Mouse (Mus musculus) ZHBTc4 (cell line): ENCODE measurements at regions not wholly inside any gene's neighbourhood (a gene's known extent, or its start where the extent isn't known, plus 50 kb on each side); places are given as distances from the start of the nearest gene placed in this dataset.

Source experiments
- DNase-seq: peaks from one replicate; pipeline ENCODE4 v3.0.0-alpha.2; 2011; ENCODE audit warnings: low read depth, low spot score

DNA sequence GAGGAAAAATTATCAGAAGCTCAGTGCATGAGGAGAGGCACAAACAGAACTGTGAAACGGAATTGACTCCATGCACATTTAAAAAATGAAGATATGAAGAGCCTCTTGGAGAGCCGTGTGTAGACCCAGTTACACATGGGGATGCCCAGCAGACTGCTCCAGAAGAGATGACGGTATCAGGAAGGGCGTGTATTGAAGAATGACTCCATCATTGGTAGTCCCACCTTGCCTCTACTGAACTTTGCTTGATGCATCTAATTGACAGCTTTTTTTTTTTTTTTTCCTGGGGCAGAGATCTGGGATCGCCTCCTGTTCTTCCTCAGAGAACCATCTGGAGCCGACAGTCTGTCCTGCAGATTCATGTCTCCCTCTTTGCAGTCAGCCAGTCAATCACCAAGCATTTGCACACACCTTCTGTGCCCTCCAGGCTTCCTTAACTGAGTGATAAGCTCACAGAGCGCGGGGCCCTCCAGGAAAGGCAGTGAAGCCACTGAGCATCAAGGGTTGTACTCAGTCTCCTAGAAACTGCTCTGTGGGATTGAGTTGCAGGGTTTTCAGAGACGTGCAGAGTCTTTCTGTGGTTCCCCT, 57.6 kb upstream of the D1Pas1 start:
- DNase-seq: no peak

DNA sequence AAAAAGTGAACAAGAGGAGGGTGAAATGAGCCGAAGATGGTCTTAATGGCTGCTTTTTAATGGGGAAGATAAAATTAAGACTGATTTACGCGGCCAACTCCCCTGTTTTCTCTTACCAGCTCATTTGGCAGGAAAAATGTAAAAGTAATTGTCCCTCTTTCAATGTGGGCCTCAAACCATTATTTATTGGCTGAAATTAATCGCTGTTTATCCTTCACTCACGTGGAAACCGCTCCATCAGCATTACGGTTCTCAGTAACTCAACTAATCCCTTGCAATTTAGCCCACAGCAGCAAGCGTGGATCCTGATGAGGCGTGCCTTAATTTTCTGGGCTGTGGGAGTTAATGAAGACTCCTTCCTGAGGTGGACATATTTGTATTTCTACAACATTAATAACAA, 58.1 kb upstream of the D1Pas1 start:
- DNase-seq: no peak

DNA sequence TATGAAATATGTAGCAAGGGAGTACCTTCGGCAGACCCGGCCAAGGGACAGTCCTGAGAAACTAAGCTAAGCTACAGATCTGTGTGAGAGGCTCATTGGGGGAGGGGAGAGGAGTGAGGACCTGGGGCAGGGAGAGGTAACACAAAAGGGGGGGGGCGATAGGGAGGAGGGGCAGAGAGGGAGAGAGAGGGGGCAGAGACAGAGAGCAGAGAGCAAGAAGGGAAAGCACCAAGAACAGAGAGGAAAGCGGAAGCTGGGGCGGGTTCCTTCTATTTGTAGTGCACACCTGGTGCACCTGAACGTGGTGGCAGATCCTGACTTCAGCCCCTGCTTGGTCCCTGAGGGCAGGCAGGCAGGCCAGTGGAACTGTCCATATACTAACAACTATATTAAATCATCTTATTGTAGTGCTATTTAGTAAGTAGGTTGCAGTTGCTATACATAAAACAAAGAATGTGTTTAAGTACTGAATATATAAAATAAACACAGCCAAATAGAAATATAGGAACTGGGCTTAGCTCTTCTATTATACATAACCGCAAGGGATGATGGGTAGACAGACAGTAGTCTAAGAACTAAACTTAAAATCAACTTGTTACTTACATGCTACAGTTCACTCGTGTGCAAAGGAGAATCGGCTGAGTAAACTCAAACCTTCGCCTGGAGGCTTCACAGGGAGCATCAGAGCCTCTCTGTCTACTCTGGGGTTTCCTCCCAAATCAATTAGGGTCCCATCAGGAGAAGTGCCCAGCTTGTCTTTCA, 59.6 kb upstream of the D1Pas1 start:
- no peak for DNase-seq

DNA sequence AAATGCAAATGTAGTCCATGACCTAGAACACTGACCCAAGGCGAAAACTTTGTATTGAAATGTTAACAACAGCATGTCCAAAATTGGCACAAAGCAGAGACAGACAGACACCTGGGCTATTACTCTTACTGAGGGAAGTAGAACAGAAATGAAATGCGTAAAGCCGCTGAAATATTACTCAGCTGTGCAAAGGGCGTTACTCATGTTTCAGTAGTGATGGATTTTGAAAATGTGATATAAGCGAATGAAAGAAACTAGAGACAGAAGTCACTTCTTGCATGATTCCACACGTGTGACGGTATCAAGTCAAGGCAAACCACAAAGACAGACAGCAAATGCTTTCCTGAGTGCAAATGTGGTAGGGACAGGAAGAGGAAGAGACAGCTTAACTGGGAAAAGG, 61.3 kb upstream of the D1Pas1 start:
- DNase-seq: no peak

DNA sequence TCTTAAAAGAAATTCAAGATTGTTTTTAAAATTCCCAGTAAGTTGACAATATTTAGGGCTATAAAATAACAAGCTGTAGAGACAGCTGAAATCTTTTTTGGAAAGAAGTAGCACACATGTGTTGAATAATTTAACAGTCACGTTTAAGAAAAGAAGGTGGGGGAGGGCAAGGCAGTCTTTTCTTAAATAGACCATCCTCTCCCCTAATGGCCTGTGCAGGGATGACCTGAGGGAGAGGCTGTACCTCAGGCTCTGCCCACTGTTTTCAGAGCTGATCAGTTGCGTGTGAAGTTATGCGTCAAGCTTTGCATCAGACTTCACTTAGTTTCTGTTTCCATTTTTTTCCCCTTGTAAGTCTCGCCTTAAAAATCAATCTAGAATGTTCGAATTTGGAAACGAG, 65.7 kb upstream of the D1Pas1 start:
- DNase-seq: no peak

DNA sequence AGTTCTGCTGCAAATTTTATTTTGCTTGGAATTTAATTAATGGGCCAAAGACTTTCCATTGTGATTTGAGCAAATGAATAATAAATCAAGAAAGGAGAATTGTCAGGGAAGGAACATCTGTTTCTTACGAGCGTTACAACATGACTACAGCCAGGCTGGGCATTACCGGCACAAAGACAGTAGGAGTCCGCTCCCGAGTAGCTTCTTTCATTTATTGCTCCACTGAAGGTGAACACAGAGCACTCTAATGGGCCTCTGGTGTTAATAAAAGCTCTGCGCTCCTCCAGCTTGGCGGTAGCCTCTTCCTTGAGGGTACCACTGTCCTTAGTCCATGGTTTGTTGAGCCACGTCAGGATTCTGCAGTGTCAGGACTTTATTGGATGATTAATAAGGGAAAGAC, 69.0 kb upstream of the D1Pas1 start:
- DNase-seq: no peak

DNA sequence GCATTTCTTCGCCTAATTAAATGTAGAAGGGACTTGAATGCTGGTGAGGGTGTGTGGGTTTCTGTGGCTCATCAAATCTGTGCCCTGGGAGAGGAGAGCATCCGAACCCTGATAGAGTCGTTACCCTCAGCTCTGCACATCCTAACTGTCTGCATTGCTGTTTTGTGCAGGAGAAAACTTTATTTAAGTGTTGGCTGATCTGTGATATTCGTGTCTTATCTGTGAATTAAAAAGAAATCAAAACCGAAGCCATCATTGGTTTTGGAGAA, 77.7 kb upstream of the D1Pas1 start:
- DNase-seq: no peak

DNA sequence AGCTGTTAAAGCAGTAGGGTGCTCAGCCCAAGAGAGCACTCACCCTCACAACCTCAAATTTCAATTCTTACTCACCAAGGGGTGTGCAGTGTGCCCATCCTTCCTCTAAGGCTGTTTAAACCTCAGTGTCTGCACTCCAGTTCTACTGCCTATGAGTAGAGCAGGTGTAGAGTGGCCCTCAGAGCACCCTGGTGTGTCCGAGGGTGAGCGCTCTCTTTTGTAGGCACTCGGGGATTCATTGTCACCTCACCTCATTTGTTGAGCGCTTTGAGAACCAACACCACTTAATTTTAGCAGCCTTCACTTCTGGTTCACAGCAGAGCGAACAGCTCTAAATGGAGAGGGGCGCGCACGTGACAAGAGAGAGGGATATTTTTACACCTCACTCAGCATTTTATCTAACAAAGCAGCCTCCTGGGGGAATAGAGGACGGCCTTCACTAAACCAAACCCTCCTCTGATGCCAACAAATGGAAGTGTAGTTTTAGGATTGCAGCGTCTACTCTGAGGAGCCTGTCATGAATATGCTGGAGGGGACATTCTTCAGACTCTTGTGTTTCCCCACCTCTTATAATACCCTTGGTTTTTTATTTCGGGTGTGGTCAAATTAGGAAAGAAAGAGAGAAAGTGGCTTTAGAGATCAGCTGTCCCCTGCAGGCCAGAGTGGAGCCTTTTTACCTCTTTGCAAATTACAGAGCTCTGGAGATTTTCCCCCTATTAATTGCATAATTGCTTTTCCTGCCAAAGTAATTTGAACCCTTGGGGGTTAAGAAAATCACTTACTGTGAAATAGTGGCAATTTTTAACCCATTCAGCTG, 78.2 kb upstream of the D1Pas1 start:
- no peak for DNase-seq

DNA sequence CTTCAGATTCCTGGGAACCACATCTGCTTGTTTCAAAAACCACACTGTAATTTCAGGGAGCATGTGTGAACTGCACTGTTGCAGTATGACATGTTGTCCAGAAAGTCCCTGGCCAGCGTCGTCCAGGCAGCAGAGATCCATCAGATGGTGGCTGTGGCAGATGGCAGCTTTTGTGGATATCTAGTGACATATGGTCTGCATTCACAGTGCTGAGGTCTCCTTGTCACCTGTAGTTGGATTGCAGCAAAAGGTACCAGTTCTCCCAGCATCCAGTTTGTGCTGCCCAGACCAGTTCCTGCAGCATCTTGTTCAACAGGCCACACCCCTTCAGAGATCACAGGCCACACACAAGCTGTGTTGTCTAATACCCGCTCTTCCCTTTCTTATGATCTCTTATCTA, 80.1 kb upstream of the D1Pas1 start:
- DNase-seq: no peak

DNA sequence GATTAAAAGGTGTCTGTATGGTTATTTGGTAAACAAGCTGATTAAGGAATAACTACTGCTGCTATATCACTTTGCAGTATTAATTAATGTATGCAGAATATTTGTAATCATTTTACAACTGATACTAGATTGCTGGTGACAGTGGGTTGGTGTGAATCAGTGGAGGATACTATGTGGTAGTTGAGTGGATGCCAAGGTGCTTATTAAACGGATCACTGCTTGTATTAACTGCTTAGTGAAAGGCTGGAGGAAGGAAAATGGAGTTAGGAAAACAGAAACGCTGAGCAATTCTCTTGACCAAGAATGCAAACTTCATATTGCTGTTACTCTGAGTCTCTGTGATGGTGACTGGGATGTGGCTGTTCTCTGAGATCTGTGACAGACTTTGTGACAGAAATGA, 86.8 kb upstream of the D1Pas1 start:
- DNase-seq: no peak

DNA sequence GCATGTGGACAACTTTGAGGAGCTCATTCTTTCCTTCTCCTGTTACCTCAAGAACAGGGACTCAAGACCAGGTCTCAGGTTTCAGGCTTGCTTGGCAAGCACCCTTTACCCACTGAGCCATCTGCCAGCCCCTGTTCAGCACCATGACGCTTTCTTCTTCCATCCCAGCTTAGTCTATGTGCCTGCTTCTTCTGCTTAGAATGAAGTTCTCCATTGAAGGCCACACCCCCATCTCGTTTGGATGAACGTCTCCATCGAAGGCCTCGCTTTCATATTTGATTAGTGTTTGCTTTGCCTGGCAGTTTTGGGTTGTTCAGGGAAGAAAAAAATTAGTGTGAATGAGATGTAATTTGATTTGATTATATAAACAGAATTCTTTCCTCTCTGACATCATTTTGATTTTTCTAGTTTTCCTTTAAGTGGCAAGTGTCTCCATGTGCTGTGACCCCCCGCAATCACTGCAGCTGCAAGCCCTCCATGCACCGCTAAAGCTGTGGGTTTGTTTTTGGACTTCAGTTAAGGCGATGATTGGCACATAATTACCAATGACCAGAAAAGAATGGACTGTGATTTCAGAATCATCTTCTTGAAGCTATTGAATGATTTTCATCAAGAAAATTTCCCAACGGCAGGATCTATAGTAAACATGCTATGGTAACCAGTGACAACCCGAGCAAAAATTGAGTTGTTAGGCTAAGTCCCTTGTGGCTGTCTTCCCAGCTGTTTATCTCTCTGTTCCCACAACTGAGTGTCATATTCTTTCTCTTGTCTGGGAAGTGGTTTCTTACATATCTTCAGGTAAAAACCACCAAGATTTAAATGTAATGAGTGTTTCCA, 106.4 kb upstream of the D1Pas1 start:
- DNase-seq: no peak

DNA sequence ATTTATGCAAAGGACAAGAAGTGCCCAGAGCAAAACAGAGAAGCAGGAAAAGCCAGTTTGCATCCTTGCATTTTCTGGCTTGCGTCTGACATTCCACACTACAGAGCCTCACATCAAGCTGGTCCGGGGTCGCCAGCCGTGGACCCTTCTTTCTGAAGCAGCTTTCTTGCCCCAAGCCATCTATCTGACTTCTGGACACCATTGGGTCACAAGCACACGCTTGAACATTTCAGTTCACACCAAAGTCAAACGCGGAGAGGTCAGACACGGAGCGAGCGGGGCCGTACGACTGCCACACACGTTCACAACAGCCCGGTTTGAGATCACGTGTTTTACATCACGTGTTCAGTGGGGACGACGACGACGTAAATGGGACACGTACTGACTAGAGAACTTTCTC, 108.9 kb upstream of the D1Pas1 start:
- DNase-seq: peak; percentile 28

DNA sequence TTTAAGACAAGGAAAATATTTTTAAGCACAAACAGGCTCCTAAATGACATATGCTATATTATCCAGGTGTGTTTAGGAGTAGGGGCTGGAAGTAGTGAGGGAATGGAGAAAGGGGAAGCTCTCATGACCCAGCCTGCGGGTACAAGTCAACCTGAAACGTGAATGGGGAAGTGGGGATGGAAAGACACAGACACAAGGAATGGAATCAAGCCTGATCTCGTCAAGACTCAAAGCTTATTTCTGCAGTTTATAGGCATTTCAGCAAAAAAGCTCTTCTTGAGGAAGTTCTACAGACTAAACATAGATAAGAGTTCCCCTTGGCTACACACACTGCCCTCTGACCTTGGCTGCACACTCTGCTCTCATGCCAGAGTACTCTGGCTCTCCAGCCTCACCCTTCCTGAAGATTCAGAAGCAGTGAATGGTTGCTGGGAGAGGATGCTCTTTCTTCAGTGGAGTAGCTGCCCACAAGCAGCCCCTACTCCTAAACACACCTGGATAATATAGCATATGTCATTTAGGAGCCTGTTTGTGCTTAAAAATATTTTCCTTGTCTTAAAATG, 106.4 kb upstream of the Rrp15 start:
- DNase-seq: no peak

DNA sequence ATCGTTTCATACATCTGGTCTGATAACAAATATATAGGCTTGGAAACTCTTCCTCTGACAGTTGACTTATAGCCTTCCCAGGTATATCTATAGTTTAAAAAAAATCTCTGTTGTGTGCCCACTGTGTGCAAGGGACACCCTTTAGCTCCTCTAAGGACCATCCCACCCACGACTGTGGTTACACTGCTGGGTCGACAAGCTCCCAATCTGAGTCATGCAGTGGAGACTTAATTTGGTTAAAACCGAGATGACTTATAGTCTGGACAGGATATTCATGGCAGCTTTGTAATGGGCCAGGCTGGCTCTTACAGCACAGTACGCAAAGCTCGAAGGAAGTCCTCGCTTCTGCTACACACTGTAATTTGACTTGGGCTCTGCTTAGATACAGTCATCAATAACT, 96.1 kb upstream of the Rrp15 start:
- DNase-seq: no peak

DNA sequence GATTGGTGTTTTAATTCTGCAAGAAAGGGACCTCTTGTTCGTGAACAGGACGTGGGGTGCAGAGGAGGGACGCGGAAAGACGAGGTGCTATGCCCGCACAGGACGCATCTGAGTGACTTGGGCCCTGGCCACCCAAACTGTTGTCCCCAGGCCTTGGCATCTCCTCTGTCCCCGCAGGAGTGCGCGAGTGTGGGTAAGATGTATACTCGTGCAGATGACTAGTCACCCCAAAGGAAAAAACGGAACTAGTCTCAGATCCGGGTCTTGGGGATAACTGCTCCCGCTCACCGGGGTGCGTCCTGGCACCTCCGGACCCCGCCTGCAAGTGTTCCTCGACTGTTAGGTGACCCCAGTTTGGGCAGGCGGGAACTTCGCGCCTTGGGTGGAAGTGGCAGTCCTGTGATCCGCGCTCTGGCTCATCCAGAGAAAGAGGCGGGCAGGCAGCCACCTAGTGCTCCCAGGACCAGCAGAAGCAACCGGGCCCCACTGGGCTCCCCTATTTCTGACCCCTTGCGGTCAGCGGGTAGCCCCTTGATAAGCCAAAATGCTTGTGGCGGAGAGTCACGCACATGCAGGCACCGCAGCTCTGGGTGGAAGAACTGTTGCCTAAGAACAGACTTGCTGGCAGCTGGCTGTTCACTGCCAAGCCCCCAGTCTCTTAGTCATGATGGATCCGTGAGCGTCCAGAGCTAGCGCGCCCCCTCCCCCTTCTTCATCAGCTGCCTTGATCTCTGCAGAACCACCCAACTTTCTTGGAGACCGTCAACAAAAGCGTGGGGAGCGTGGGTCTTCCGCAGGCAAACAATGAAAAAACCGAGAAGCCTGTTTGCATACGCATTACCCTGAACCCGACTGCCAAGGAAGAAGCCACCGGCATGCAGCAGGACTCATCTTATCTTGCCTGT, 85.0 kb upstream of the Rrp15 start:
- peak; percentile 73 for DNase-seq

DNA sequence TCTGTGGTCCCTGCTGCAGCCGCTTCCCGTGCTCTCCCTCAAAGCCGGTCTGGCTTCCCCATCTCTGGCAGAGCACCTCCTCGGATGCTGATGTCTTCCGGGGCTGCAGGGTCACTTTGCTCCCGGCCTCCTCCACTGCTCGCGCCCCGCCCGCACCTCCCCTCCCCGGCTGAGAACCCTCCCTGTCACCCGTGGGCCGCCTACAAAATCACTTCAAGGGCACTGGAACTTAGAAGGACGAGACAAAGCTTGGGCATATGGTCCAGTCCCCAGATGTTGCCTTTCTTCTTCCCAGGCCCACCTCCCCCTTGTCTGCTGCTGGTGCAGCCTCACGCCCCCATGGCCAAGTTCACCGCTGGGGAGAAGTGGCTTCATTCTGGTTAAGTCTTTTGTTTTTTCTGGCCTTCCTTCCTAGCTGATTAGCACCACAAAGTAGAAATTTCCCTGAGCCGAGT, 84.3 kb upstream of the Rrp15 start:
- DNase-seq: peak; percentile 59

DNA sequence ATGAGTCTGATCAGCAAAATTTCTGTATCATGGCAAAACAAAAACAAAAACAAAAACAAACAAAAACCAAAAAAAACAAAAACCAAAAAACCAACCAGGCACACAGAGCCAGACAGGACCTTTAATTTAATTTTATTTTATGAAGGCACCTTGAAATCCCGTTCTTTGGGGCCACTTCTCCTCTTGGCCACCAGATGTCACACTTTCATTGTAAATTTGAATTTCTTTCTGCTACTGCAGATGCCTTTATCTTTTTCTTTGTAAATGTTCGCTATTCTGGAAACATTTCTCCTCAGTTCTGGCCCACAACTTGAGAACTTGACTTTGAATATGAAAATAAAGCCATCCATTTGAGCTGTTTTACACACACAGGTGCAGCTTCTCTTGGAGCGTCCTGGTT, 78.6 kb upstream of the Rrp15 start:
- peak; percentile 58 for DNase-seq

DNA sequence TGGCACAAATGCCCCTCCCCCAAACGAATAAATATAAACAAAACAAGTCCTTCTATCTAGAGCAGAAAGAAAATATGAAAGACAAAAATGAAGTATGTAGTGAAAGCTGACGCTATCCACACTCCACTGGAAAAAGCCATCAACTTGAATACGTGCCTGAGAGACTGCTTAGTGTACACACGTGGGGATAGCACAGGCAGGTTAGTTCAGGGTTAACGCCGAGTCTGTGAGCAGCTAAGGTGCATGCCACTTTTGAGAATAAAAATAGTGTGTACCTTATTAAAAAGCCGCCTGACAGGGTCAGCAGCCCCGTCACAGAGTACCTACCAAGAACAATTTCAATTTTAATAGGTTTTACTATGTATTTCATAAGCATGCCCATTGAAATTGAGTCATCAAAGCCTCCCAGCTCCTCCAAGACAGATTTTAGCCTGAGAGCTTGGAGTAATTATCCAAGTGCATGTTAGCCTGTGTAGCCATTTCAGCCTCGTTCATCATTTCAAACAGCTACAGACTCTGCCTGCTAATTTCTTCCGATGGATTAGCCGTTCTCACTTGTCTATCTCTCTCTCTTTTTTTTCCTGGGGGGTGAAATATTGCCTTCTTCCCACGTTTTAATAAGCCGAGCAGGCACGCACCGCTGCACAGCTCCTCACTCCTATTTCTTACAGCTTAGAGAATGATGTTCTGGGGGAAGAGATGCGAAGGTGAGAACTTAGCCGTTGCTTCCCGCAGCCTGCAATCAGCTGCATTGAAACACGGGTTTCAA, 59.2 kb upstream of the Rrp15 start:
- DNase-seq: no peak

DNA sequence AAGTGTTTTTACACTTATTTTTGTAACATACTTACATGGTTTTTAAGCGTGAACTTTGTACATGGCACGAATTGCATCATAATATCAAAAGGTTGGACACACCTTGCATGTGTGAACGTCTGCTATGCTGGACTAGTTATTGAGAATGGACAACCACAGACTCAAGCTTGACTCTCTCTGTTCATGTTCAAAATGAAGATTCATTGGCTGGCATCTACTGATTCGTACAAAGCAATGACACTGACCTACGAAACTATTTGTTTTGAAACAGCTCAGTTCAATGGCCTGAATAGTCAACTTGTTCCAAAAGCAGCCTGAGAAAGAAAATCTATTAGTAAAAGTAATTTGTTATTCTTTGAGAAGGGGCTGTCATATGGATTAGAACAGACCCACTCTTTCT, 55.3 kb upstream of the Rrp15 start:
- DNase-seq: no peak
